Mouse (Mus musculus) embryonic facial prominence, embryonic 11.5 days (tissue): Measurements from ENCODE around the gene Tuba1c. TPM values are rescaled to one million over a fixed set of nuclear protein-coding genes. Genes with fewer than 3 reads are reported as not detected.
A peak's percentile ranks its signal among the peaks of the same experiment; 100 is the strongest.

Source experiments
- ATAC-seq: fragments of 200-750 bp; cut with Nextera tagmentation; replicated peaks from 2 replicates; pipeline ENCODE4 v1.8.0; 2017; ENCODE audit warnings: low read depth; ENCODE audit not compliant: insufficient number of reproducible peaks, low FRiP score, low TSS enrichment
- DNase-seq: peaks from one replicate; pipeline ENCODE4 v3.0.0-alpha.2; 2015; ENCODE audit warnings: low spot score
- H3K27ac ChIP-seq: fragments of 300-500 bp; sonication (generic); replicated peaks from 2 replicates; pipeline ENCODE4 v1.5.1; 2014; ENCODE audit warnings: mild to moderate bottlenecking, low read depth, low read length, control low read depth
- H3K27me3 ChIP-seq: fragments of 300-500 bp; sonication (generic); 2 replicates; pipeline ENCODE4 v1.6.1; 2014; ENCODE audit warnings: mild to moderate bottlenecking, low read length, moderate library complexity, mixed read lengths; ENCODE audit not compliant: control insufficient read depth, insufficient read depth
- H3K36me3 ChIP-seq: fragments of 300-500 bp; sonication (generic); replicated peaks from 2 replicates; pipeline ENCODE4 v1.6.1; 2014; ENCODE audit warnings: low read depth, mild to moderate bottlenecking, low read length, moderate library complexity, mixed read lengths; ENCODE audit not compliant: control insufficient read depth, insufficient read depth
- H3K4me1 ChIP-seq: fragments of 300-500 bp; sonication (generic); 2 replicates; pipeline ENCODE4 v1.6.1; 2014; ENCODE audit warnings: low read length, mixed read lengths; ENCODE audit not compliant: control insufficient read depth, insufficient read depth
- H3K4me2 ChIP-seq: fragments of 300-500 bp; sonication (generic); 2 replicates; pipeline ENCODE4 v1.6.1; 2014; ENCODE audit warnings: low read depth, mild to moderate bottlenecking, control low read depth, low read length, moderate library complexity
- H3K4me3 ChIP-seq: fragments of 300-500 bp; sonication (generic); 2 replicates; pipeline ENCODE4 v1.5.1; 2014; ENCODE audit warnings: low read depth, low read length, control low read depth
- H3K9ac ChIP-seq: fragments of 300-500 bp; sonication (generic); replicated peaks from 2 replicates; pipeline ENCODE4 v1.6.1; 2014; ENCODE audit warnings: mild to moderate bottlenecking, control low read depth, low read length
- H3K9me3 ChIP-seq: fragments of 300-500 bp; sonication (generic); replicated peaks from 2 replicates; pipeline ENCODE4 v1.6.1; 2016; ENCODE audit warnings: mild to moderate bottlenecking, low read length, inconsistent platforms, mixed read lengths; ENCODE audit not compliant: control insufficient read depth
- WGBS: fragments of 180-500 bp; shearing (Covaris S2); extraction: QIAGEN DNeasy Blood & Tissue Kit; methylation state at CpG from one replicate; pipeline ENCODE4 v1.1.7; 2014; 5-methylcytosine and 5-hydroxymethylcytosine counted together
- polyA plus RNA-seq: library from polyadenylated mRNA; unstranded; fragments of >200 nt; fragmentation: Nextera tagmentation; extraction: Ambion mirVana; gene quantifications from 2 replicates; pipeline ENCODE4 v1.2.1, GENCODE M21; 2014

Tuba1c gene
- 132 and 138 TPM in 2 replicates for polyA plus RNA-seq

- Histone ChIP-seq H3K27ac (peak within 1 kb of the TSS; percentile 79), H3K4me1 (no peaks in the 10 kb centered on the region; the same call in 1 of the 2 replicates), H3K4me3 (peak within 1 kb of the TSS; percentile 45), H3K27me3 (no peaks in the 10 kb centered on the region), H3K4me2 (peak within 1 kb of the TSS; percentile 83), H3K36me3 (no peaks in the 10 kb centered on the region), H3K9me3 (no peaks in the 10 kb centered on the region), H3K9ac (peak within 1 kb of the TSS; percentile 65)
- DNase-seq: peak; percentile 94
- WGBS: under 1% methylated on average over 52 of the region's 52 CpGs
- ATAC-seq: peak; percentile 89
Measured at GRCm38 (mm10) chr15:99029619-99030584, at the start of gene Tuba1c. TSS of gene Tuba1c (plus strand) at chr15:99029891.

GRCm38 (mm10) chr15:98980012-98980614 lies 49.6 kb upstream of the Tuba1c start:
- no peak overlapping the region for H3K27ac ChIP-seq
- no peak overlapping the region for H3K4me2 ChIP-seq
- H3K27me3 ChIP-seq: no peaks in the 10 kb centered on the region
- no peak overlapping the region for H3K9ac ChIP-seq
- ATAC-seq (no peak), DNase-seq (no peak)
- 29% methylated on average over 7 of the region's 7 CpGs for WGBS
- H3K36me3 ChIP-seq: no peaks in the 10 kb centered on the region
- no peak overlapping the region for H3K4me3 ChIP-seq
- H3K4me1 ChIP-seq: peaks cover 7% of the 10 kb centered on the region
- H3K9me3 ChIP-seq: no peaks in the 10 kb centered on the region

GRCm38 (mm10) chr15:98982100-98982499 lies 47.6 kb upstream of the Tuba1c start:
- Histone ChIP-seq H3K27me3 (no peaks in the 10 kb centered on the region), H3K27ac (no peak overlapping the region), H3K4me1 (peaks cover 4% of the 10 kb centered on the region; the same call in 1 of the 2 replicates), H3K9ac (no peak overlapping the region), H3K36me3 (no peaks in the 10 kb centered on the region), H3K4me2 (no peak overlapping the region), H3K4me3 (no peak overlapping the region), H3K9me3 (no peaks in the 10 kb centered on the region)
- ATAC-seq (no peak), DNase-seq (no peak)
- WGBS: 77% methylated on average over 6 of the region's 6 CpGs

GRCm38 (mm10) chr15:98983431-98984081 lies 46.1 kb upstream of the Tuba1c start:
- Histone ChIP-seq H3K27ac (no peak overlapping the region), H3K9ac (no peak overlapping the region), H3K4me1 (no peaks in the 10 kb centered on the region), H3K27me3 (no peaks in the 10 kb centered on the region), H3K4me2 (no peak overlapping the region), H3K4me3 (no peak overlapping the region), H3K36me3 (no peaks in the 10 kb centered on the region), H3K9me3 (no peaks in the 10 kb centered on the region)
- WGBS: 32% methylated on average over 16 of the region's 16 CpGs
- no peak for DNase-seq
- ATAC-seq: peak; percentile 64

- 60% methylated on average over 6 of the region's 6 CpGs for WGBS
- no peak for DNase-seq
- Histone ChIP-seq H3K4me3 (no peak overlapping the region), H3K9me3 (no peaks in the 10 kb centered on the region), H3K36me3 (no peaks in the 10 kb centered on the region), H3K4me2 (no peak overlapping the region), H3K9ac (peak overlapping the region; percentile 18; the same call in 1 of the 2 replicates), H3K4me1 (no peaks in the 10 kb centered on the region), H3K27me3 (no peaks in the 10 kb centered on the region), H3K27ac (no peak overlapping the region)
- no peak for ATAC-seq
Measured at GRCm38 (mm10) chr15:98984681-98985080, 45.0 kb upstream of the Tuba1c start.

GRCm38 (mm10) chr15:98985240-98985981 lies 44.3 kb upstream of the Tuba1c start:
- 4% methylated on average over 29 of the region's 29 CpGs for WGBS
- ATAC-seq: peak; percentile 61
- peak overlapping the region; percentile 53 for H3K9ac ChIP-seq
- no peaks in the 10 kb centered on the region for H3K9me3 ChIP-seq
- H3K4me1 ChIP-seq: no peaks in the 10 kb centered on the region; the same call in 1 of the 2 replicates
- H3K27me3 ChIP-seq: no peaks in the 10 kb centered on the region
- DNase-seq: peak; percentile 74
- H3K36me3 ChIP-seq: no peaks in the 10 kb centered on the region
- H3K4me2 ChIP-seq: peak overlapping the region; percentile 39
- H3K27ac ChIP-seq: peak overlapping the region; percentile 68
- H3K4me3 ChIP-seq: peak overlapping the region; percentile 39

GRCm38 (mm10) chr15:98985982-98986715 lies 43.5 kb upstream of the Tuba1c start:
- H3K4me2 ChIP-seq: peak overlapping the region; percentile 39
- no peaks in the 10 kb centered on the region; the same call in 1 of the 2 replicates for H3K4me1 ChIP-seq
- H3K9ac ChIP-seq: peak overlapping the region; percentile 53
- no peaks in the 10 kb centered on the region for H3K27me3 ChIP-seq
- whole genome bisulfite sequencing: 32% methylated on average over 12 of the region's 12 CpGs
- no peak for DNase-seq
- H3K27ac ChIP-seq: peak overlapping the region; percentile 68; the same call in 1 of the 2 replicates
- no peak for ATAC-seq
- no peaks in the 10 kb centered on the region for H3K9me3 ChIP-seq
- peak overlapping the region; percentile 39 for H3K4me3 ChIP-seq
- no peaks in the 10 kb centered on the region for H3K36me3 ChIP-seq
